29 mouse cellular contexts compared by ENCODE assay signal in the genomic region with DNA sequence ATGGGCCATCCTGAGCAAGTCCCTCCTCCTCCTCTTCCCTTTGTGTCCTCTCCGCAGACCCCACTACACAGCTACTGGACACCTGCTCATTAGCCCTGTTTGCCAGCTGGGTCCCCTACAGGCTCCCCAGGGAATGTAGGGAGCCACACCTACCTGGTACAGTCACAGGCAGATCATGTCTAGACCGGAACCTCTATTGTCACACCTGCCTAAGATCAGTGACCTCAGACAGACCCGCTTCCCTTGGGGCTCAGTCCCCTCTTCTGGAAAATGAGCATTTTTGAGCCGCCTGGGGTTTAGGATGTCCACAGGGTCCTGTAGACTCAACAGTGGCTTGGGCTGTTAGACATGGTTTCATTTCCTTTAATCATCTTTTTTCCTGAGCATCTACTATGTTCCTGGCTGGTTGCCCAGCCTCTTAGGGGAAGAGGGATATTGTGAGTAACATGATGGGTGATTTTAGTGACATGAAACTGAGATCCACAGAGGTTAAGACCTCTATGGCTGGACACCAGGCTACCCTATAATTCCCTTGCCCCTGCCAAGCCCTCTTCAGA. TPM values are rescaled to one million over a fixed set of nuclear protein-coding genes. Genes with fewer than 3 reads are reported as not detected.
"Had no signal": no experiment of that assay in that cellular context is flagged by ENCODE, and none has a peak within 500 bp of the region (broad histone marks: within the 10 kb centered on the region; RNA-seq: fewer than 3 reads in every experiment).

No protein-coding gene starts in this region.

- H3K4me3 ChIP-seq: intestine, embryonic 15.5 days; kidney, embryonic 15.5 days; limb, embryonic 12.5 days; limb, embryonic 15.5 days; liver, embryonic 12.5 days; liver, embryonic 15.5 days had no signal

- ATAC-seq: intestine, embryonic 15.5 days; liver, embryonic 12.5 days had no signal

- H3K27me3 ChIP-seq: intestine, embryonic 15.5 days; kidney, embryonic 15.5 days; limb, embryonic 12.5 days; limb, embryonic 15.5 days; liver, embryonic 15.5 days had no signal

- H3K36me3 ChIP-seq: intestine, embryonic 15.5 days; kidney, embryonic 15.5 days; limb, embryonic 12.5 days; limb, embryonic 15.5 days; liver, embryonic 12.5 days; liver, embryonic 15.5 days had no signal

- H3K27ac ChIP-seq: intestine, embryonic 15.5 days; kidney, embryonic 15.5 days; limb, embryonic 12.5 days; limb, embryonic 15.5 days; liver, embryonic 12.5 days; liver, embryonic 15.5 days; macrophage had no signal

- H3K9me3 ChIP-seq: intestine, embryonic 15.5 days; kidney, embryonic 15.5 days; limb, embryonic 15.5 days; liver, embryonic 12.5 days; liver, embryonic 15.5 days had no signal

- H3K4me2 ChIP-seq: intestine, embryonic 15.5 days; kidney, embryonic 15.5 days; limb, embryonic 12.5 days; limb, embryonic 15.5 days; liver, embryonic 12.5 days; liver, embryonic 15.5 days; midbrain, embryonic 11.5 days had no signal

- H3K9ac ChIP-seq: intestine, embryonic 15.5 days; kidney, embryonic 15.5 days; limb, embryonic 12.5 days; limb, embryonic 15.5 days; liver, embryonic 12.5 days; liver, embryonic 15.5 days had no signal

- DNase-seq: kidney, adult 11 months; kidney, adult 8-10 months; kidney, postnatal 10 days; kidney, postnatal 36 days; left cerebral cortex, postnatal 4 days; lung, adult 2 months; midbrain, embryonic 14.5 days; thymus, adult 18-20 months; thymus, postnatal 25 days had no signal

RNA-seq across cellular contexts. Expression of a gene that starts 5.9 kb away (rescaled TPM):
- total RNA-seq: layer of hippocampus, postnatal 14 days; left cerebral cortex, adult 8-10 months; left cerebral cortex, postnatal 14 days; left cerebral cortex, postnatal 4 days; megakaryocyte-erythroid progenitor cell, adult 5-6 weeks; midbrain, postnatal 0 days had no signal
- polyA plus RNA-seq: intestine, embryonic 15.5 days; kidney, embryonic 15.5 days; limb, embryonic 12.5 days; limb, embryonic 15.5 days; liver, embryonic 12.5 days; liver, embryonic 15.5 days; lung, adult 2 months; lung, embryonic 16.5 days; macrophage; midbrain, embryonic 11.5 days; midbrain, embryonic 14.5 days; midbrain, postnatal 0 days; neural tube, embryonic 11.5 days; neural tube, embryonic 14.5 days; small intestine, adult 2 months; spleen, adult 2 months; stomach, embryonic 14.5 days; testis, adult 2 months had no signal

RNA-seq across cellular contexts. Expression of a gene that starts 13.0 kb away (rescaled TPM):
- total RNA-seq: layer of hippocampus, postnatal 14 days; left cerebral cortex, adult 8-10 months; left cerebral cortex, postnatal 14 days; left cerebral cortex, postnatal 4 days; megakaryocyte-erythroid progenitor cell, adult 5-6 weeks; midbrain, postnatal 0 days had no signal
- polyA plus RNA-seq: intestine, embryonic 15.5 days; liver, embryonic 12.5 days; liver, embryonic 15.5 days; lung, embryonic 16.5 days; macrophage; midbrain, embryonic 11.5 days; midbrain, embryonic 14.5 days; midbrain, postnatal 0 days; neural tube, embryonic 11.5 days; neural tube, embryonic 14.5 days; small intestine, adult 2 months; stomach, embryonic 14.5 days had no signal

RNA-seq across cellular contexts. Expression of a gene that starts 22.7 kb away (rescaled TPM):
- total RNA-seq: layer of hippocampus, postnatal 14 days; left cerebral cortex, adult 8-10 months; left cerebral cortex, postnatal 14 days; left cerebral cortex, postnatal 4 days; megakaryocyte-erythroid progenitor cell, adult 5-6 weeks; midbrain, postnatal 0 days had no signal
- polyA plus RNA-seq: intestine, embryonic 15.5 days; kidney, embryonic 15.5 days; limb, embryonic 12.5 days; limb, embryonic 15.5 days; liver, embryonic 12.5 days; liver, embryonic 15.5 days; lung, embryonic 16.5 days; macrophage; midbrain, embryonic 11.5 days; midbrain, embryonic 14.5 days; midbrain, postnatal 0 days; neural tube, embryonic 11.5 days; neural tube, embryonic 14.5 days; small intestine, adult 2 months; spleen, adult 2 months; stomach, embryonic 14.5 days had no signal

RNA-seq across cellular contexts. Expression of a gene that starts 27.9 kb away (rescaled TPM):
- total RNA-seq: layer of hippocampus, postnatal 14 days; left cerebral cortex, adult 8-10 months; left cerebral cortex, postnatal 14 days; left cerebral cortex, postnatal 4 days; megakaryocyte-erythroid progenitor cell, adult 5-6 weeks; midbrain, postnatal 0 days had no signal
- polyA plus RNA-seq: intestine, embryonic 15.5 days; kidney, embryonic 15.5 days; limb, embryonic 12.5 days; limb, embryonic 15.5 days; liver, embryonic 12.5 days; liver, embryonic 15.5 days; lung, adult 2 months; lung, embryonic 16.5 days; macrophage; midbrain, embryonic 11.5 days; midbrain, embryonic 14.5 days; midbrain, postnatal 0 days; neural tube, embryonic 11.5 days; neural tube, embryonic 14.5 days; small intestine, adult 2 months; spleen, adult 2 months; stomach, embryonic 14.5 days had no signal
